Mouse (Mus musculus): ENCODE results near the gene Mill2. TPM values are rescaled to one million over a fixed set of nuclear protein-coding genes. Genes with fewer than 3 reads are reported as not detected.

The Mill2 gene
- total RNA-seq, 2 experiments from 2014 or later, result 2.4 to 4.0 TPM

DNA sequence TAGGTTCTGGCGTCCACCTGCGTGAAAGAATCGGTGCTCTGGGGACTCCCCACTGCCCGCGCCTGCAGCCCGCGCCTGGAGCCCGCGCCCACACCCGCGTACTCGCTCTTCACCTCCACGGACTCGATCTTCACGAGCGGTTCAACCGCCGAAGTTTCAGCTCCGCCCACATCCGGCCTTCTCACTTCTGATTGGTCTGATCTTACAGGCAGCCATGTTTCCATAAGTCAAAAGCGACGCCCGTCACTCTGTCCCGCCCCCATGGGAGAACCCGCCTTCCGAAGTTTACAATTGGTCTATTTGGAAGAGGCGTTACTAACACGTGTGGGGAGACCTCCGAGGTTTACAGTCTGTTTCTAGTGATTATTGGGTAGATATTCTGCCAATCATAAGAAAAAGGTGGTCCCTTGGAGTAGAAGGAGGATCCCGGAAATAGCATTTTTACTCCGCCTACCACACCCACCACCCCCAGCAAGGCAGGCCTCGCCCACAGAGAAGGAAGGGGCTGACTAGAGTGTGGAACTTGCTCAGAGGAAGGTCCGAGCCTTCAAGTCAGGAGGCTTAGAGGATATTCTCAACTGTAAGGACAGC lies 70.6 kb downstream of the Mill2 start, which contains the start of gene Ccdc61:
Gene Ccdc61 (minus strand): TSS at position 175 of the 591 bp plus-strand sequence.
- intact Hi-C loops (cut with DNase I), result no loop called here
- Histone ChIP-seq H3K27ac (peak within 1 kb of the TSS; percentile 81), H3K4me3 (peak within 1 kb of the TSS; percentile 97)
- no peak for TF ChIP-seq CTCF (IDR thresholded peaks at IDR 0.05)
- DNase-seq, result peak; percentile 96

Other genes with a start within 250 kb of the Mill2 start
- not detected for gene Psg23, start 223.5 kb upstream of the Mill2 start, total RNA-seq (2021)
- gene Psg21, start 183.2 kb upstream of the Mill2 start, total RNA-seq (2021), result not detected
- not detected for gene Psg20, start 153.8 kb upstream of the Mill2 start, total RNA-seq (2021)
- not detected for gene Psg22, start 121.9 kb upstream of the Mill2 start, total RNA-seq (2021)
- not detected for gene Psg19, start 41.4 kb upstream of the Mill2 start, total RNA-seq (2021)
- not detected for gene Psg17, start 18.4 kb upstream of the Mill2 start, total RNA-seq (2021)
- not detected for gene Pglyrp1, start 31.4 kb downstream of the Mill2 start, total RNA-seq (2021)
- 1 to 10 TPM; 4.1 to 5.6 TPM for gene Ccdc61, start 70.4 kb downstream of the Mill2 start, total RNA-seq (2021)
- 1 to 10 TPM; 1.6 to 2.1 TPM for gene Nova2, start 85.9 kb downstream of the Mill2 start, total RNA-seq (2021)
- not detected for gene Nanos2, start 147.4 kb downstream of the Mill2 start, total RNA-seq (2021)
- gene Mypop, start 151.3 kb downstream of the Mill2 start, total RNA-seq (2021), result 1 to 10 TPM; 6.3 to 6.7 TPM
- gene Irf2bp1, start 164.1 kb downstream of the Mill2 start, total RNA-seq (2021), result 10 to 100 TPM; 18.2 to 20.5 TPM
- not detected for gene Foxa3, start 183.6 kb downstream of the Mill2 start, total RNA-seq (2021)
- gene Sympk, start 184.4 kb downstream of the Mill2 start, total RNA-seq (2021), result 10 to 100 TPM; 70.9 to 81.5 TPM
- gene Rsph6a, start 214.7 kb downstream of the Mill2 start, total RNA-seq (2021), result not detected
- gene Dmwd, start 236.3 kb downstream of the Mill2 start, total RNA-seq (2021), result 10 to 100 TPM; 31.9 to 32.1 TPM
- 100 to 1,000 TPM; 265 to 336 TPM for gene Dmpk, start 243.9 kb downstream of the Mill2 start, total RNA-seq (2021)

All from gastrocnemius, adult 2 months (tissue).